Mouse (Mus musculus): ENCODE results near the gene Stard7. TPM values are rescaled to one million over a fixed set of nuclear protein-coding genes. Genes with fewer than 3 reads are reported as not detected.
"Not testable (repeated sequence)": the region's sequence is repeated elsewhere in the genome, so short reads cannot be mapped to it uniquely, and the experiment has no call there.

Stard7 gene
- total and polyA plus RNA-seq, 2 experiments = 51.2 to 102 TPM

GRCm38 (mm10) chr2:127300701-127301100 is 30.7 kb downstream of the Stard7 start:
- H3K27ac ChIP-seq (replicated peaks; ENCODE audit: insufficient read depth, low read depth, low read length) = no peak overlapping the region
- 82% methylated on average over 3 of the region's 3 CpGs for WGBS
- no peak overlapping the region for H3K4me3 ChIP-seq (ENCODE audit: insufficient read depth, low read depth, low read length)
- no peaks in the 10 kb centered on the region for H3K4me1 ChIP-seq (ENCODE audit: control insufficient read depth, insufficient read depth, low read length)
- no peak for DNase-seq (ENCODE audit: extremely low read depth, low read depth, low spot score)
- H3K9ac ChIP-seq (ENCODE audit: low read depth, low read length) = no peak overlapping the region
- TF ChIP-seq POLR2A (IDR thresholded peaks at IDR 0.05; ENCODE audit: extremely low read depth, insufficient read depth, low read length) (no peak), CTCF (IDR thresholded peaks at IDR 0.05; ENCODE audit: low read depth, low read length) (no peak)
- H3K36me3 ChIP-seq (ENCODE audit: control insufficient read depth, insufficient read depth, low read length) = peaks cover 47% of the 10 kb centered on the region
- no peaks in the 10 kb centered on the region for H3K79me2 ChIP-seq (ENCODE audit: control insufficient read depth, insufficient read depth, low read length)
- no peaks in the 10 kb centered on the region for H3K27me3 ChIP-seq (ENCODE audit: control insufficient read depth, insufficient read depth, low read length)

GRCm38 (mm10) chr2:127301883-127302282 is 31.9 kb downstream of the Stard7 start:
- H3K4me1 ChIP-seq (ENCODE audit: control insufficient read depth, insufficient read depth, low read length) = no peaks in the 10 kb centered on the region
- no peak overlapping the region for H3K27ac ChIP-seq (replicated peaks; ENCODE audit: insufficient read depth, low read depth, low read length)
- no peak overlapping the region for H3K4me3 ChIP-seq (ENCODE audit: insufficient read depth, low read depth, low read length)
- H3K27me3 ChIP-seq (ENCODE audit: control insufficient read depth, insufficient read depth, low read length) = no peaks in the 10 kb centered on the region
- H3K36me3 ChIP-seq (ENCODE audit: control insufficient read depth, insufficient read depth, low read length) = peaks cover 35% of the 10 kb centered on the region
- no peak overlapping the region for H3K9ac ChIP-seq (ENCODE audit: low read depth, low read length)
- 85% methylated on average over 3 of the region's 3 CpGs for WGBS
- TF ChIP-seq CTCF (IDR thresholded peaks at IDR 0.05; ENCODE audit: low read depth, low read length) (no peak), POLR2A (IDR thresholded peaks at IDR 0.05; ENCODE audit: extremely low read depth, insufficient read depth, low read length) (no peak)
- no peak for DNase-seq (ENCODE audit: extremely low read depth, low read depth, low spot score)
- no peaks in the 10 kb centered on the region for H3K79me2 ChIP-seq (ENCODE audit: control insufficient read depth, insufficient read depth, low read length)

GRCm38 (mm10) chr2:127304192-127304591 is 34.2 kb downstream of the Stard7 start:
- H3K27me3 ChIP-seq (ENCODE audit: control insufficient read depth, insufficient read depth, low read length); H3K9ac ChIP-seq (ENCODE audit: low read depth, low read length); H3K4me1 ChIP-seq (ENCODE audit: control insufficient read depth, insufficient read depth, low read length); H3K4me3 ChIP-seq (ENCODE audit: insufficient read depth, low read depth, low read length); H3K27ac ChIP-seq (replicated peaks; ENCODE audit: insufficient read depth, low read depth, low read length); H3K79me2 ChIP-seq (ENCODE audit: control insufficient read depth, insufficient read depth, low read length); DNase-seq (ENCODE audit: extremely low read depth, low read depth, low spot score): not testable (repeated sequence)
- 84% methylated on average over 4 of the region's 4 CpGs for WGBS
- H3K36me3 ChIP-seq (ENCODE audit: control insufficient read depth, insufficient read depth, low read length) = peaks cover 15% of the 10 kb centered on the region; the same call in 1 of the 2 replicates

GRCm38 (mm10) chr2:127304609-127305210 is 34.7 kb downstream of the Stard7 start:
- TF ChIP-seq CTCF (IDR thresholded peaks at IDR 0.05; ENCODE audit: low read depth, low read length) = no peak
- TF ChIP-seq POLR2A (IDR thresholded peaks at IDR 0.05; ENCODE audit: extremely low read depth, insufficient read depth, low read length) = no peak
- no peaks in the 10 kb centered on the region for H3K79me2 ChIP-seq (ENCODE audit: control insufficient read depth, insufficient read depth, low read length)

GRCm38 (mm10) chr2:127306123-127306522 is 36.1 kb downstream of the Stard7 start:
- no peak for DNase-seq (ENCODE audit: extremely low read depth, low read depth, low spot score)

More at GRCm38 (mm10) chr2:127304609-127305210, 34.7 kb downstream of the Stard7 start:
- H3K4me3 ChIP-seq (ENCODE audit: insufficient read depth, low read depth, low read length) = no peak overlapping the region
- no peak overlapping the region for H3K27ac ChIP-seq (replicated peaks; ENCODE audit: insufficient read depth, low read depth, low read length)
- 84% methylated on average over 3 of the region's 3 CpGs for WGBS
- H3K36me3 ChIP-seq (ENCODE audit: control insufficient read depth, insufficient read depth, low read length) = peaks cover 11% of the 10 kb centered on the region; the same call in 1 of the 2 replicates
- H3K27me3 ChIP-seq (ENCODE audit: control insufficient read depth, insufficient read depth, low read length) = no peaks in the 10 kb centered on the region
- no peaks in the 10 kb centered on the region for H3K4me1 ChIP-seq (ENCODE audit: control insufficient read depth, insufficient read depth, low read length)
- no peak for DNase-seq (ENCODE audit: extremely low read depth, low read depth, low spot score)
- H3K9ac ChIP-seq (ENCODE audit: low read depth, low read length) = no peak overlapping the region

GRCm38 (mm10) chr2:127307179-127307578 is 37.2 kb downstream of the Stard7 start:
- no peak overlapping the region for H3K27ac ChIP-seq (replicated peaks; ENCODE audit: insufficient read depth, low read depth, low read length)
- H3K79me2 ChIP-seq (ENCODE audit: control insufficient read depth, insufficient read depth, low read length) = no peaks in the 10 kb centered on the region
- H3K9ac ChIP-seq (ENCODE audit: low read depth, low read length) = no peak overlapping the region
- H3K27me3 ChIP-seq (ENCODE audit: control insufficient read depth, insufficient read depth, low read length) = no peaks in the 10 kb centered on the region
- H3K36me3 ChIP-seq (ENCODE audit: control insufficient read depth, insufficient read depth, low read length) = no peaks in the 10 kb centered on the region
- 56% methylated on average over 3 of the region's 3 CpGs for WGBS
- H3K4me1 ChIP-seq (ENCODE audit: control insufficient read depth, insufficient read depth, low read length) = no peaks in the 10 kb centered on the region
- TF ChIP-seq POLR2A (IDR thresholded peaks at IDR 0.05; ENCODE audit: extremely low read depth, insufficient read depth, low read length) = no peak
- no peak for TF ChIP-seq CTCF (IDR thresholded peaks at IDR 0.05; ENCODE audit: low read depth, low read length)
- DNase-seq (ENCODE audit: extremely low read depth, low read depth, low spot score) = no peak
- H3K4me3 ChIP-seq (ENCODE audit: insufficient read depth, low read depth, low read length) = no peak overlapping the region

More at GRCm38 (mm10) chr2:127306123-127306522, 36.1 kb downstream of the Stard7 start:
- H3K9ac ChIP-seq (ENCODE audit: low read depth, low read length) = no peak overlapping the region
- H3K27me3 ChIP-seq (ENCODE audit: control insufficient read depth, insufficient read depth, low read length) = no peaks in the 10 kb centered on the region
- TF ChIP-seq CTCF (IDR thresholded peaks at IDR 0.05; ENCODE audit: low read depth, low read length) (no peak), POLR2A (IDR thresholded peaks at IDR 0.05; ENCODE audit: extremely low read depth, insufficient read depth, low read length) (no peak)
- H3K4me3 ChIP-seq (ENCODE audit: insufficient read depth, low read depth, low read length) = no peak overlapping the region
- no peaks in the 10 kb centered on the region for H3K4me1 ChIP-seq (ENCODE audit: control insufficient read depth, insufficient read depth, low read length)
- no peak overlapping the region for H3K27ac ChIP-seq (replicated peaks; ENCODE audit: insufficient read depth, low read depth, low read length)
- H3K36me3 ChIP-seq (ENCODE audit: control insufficient read depth, insufficient read depth, low read length) = 0 out of 2 replicates have a peak, but pooled peaks cover 3% of the 10 kb centered on the region
- no peaks in the 10 kb centered on the region for H3K79me2 ChIP-seq (ENCODE audit: control insufficient read depth, insufficient read depth, low read length)

Data from liver, adult 2 months (tissue).